Mouse (Mus musculus) embryonic stem cell, embryonic (primary cell): ENCODE data around the gene Rundc3b.

ENCODE experiments used
- CTCF ChIA-PET, 4 experiments: fragments of 300-600 bp in 2 of 4; fragments of 350-600 bp in 2 of 4; sonication (Branson Sonifier 250); formaldehyde crosslinking; loops; one replicate each; lab custom pipeline; 2022; ENCODE audit warnings: inconsistent platforms in 2 of 4; lab: Charles Lee
- POLR2A ChIA-PET, 4 experiments: fragments of 300-600 bp in 2 of 4; fragments of 350-600 bp in 2 of 4; sonication (Branson Sonifier 250); formaldehyde crosslinking; loops; one replicate each; lab custom pipeline; 2022; ENCODE audit warnings: antibody characterized with exemption in 4 of 4, inconsistent platforms in 1 of 4; lab: Charles Lee

Rundc3b gene

DNA sequence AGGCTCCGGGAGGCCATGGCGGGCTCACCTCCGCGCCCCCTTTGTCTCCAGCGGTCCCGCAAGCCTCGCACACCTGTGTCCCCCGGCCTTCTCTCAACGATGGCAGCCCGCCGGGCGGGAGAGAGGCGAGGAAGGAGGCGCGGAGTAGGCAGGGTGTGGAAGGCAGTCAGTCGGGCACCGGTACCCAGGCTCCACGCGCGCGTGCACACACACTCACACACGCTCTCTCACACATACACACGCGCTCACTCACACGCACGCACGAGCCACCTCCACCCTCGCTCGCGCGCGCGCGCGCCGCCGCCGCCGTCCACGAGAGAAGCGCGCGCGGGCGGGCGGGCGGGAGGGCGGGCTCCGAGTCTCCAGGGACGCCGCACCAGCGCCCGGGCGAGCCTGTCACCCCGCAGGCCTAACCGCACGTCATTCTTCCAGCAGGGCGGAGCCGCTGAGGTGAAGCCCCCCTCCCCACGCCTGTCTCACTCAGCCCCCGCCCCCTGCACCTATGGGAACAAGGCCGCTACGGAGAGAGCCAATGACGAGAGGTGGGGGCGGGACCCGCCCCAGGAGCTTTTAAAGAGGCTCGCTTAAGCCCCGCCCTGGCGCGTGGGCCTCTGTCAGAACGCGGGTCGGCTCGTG, at the start of gene Rundc3b:
TSS of gene Rundc3b (minus strand) at position 357 of the 636 bp plus-strand sequence.
- ChIA-PET CTCF (interaction anchor here in 3 of 4 experiments (0.6 kb wide), 3 partner anchors 28 to 465 kb away, joined by 3 read pairs; no protein-coding TSS in a partner anchor), POLR2A (interaction anchor here in 3 of 4 experiments (0.5 to 2.0 kb wide), 9 partner anchors 9 to 271 kb away, joined by 3 to 6 read pairs (median 3); partner anchors contain the start of genes Abcb1a (in 1 of the 3) and Abcb4 (in 1 of the 3))

- ChIA-PET POLR2A (no interaction called here), CTCF (no interaction called here)
Observed at GRCm38 (mm10) chr5:8669606-8670005, 46.9 kb upstream of the Rundc3b start.

DNA sequence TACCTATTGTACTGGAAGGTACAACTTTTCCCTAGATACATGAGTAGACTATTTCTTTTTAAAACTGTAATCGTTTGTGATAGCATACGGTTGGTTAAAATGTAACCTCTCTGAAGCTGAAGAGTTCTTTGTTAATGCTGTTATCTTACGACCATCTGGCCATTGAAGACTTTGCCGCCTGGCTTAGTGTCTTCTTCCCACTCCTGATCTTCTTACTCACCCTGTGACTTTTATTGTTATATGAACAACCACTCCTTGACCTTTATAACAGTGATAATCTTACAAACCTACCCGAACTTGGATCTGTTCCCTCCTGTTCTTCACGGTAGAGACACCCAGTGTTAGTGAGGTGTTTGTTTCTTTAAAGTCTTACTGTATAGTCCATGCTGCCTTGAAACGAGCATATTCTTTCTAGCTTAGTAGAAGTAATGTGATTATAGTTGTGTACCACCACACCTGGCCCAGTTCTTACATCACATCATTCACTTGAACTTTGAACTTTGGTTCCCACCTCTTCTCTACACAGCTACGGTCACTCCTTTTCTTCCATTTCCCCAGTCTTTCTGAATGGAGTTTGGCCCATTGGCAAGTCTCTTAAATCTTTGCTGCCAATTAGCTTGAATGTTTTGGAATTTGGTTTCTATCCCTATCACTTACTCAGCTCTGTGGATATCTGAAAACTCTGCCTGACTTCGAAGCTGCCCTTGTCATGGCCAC, 45.2 kb upstream of the Rundc3b start:
- ChIA-PET CTCF (no interaction called here), POLR2A (interaction anchor here in 1 of 4 experiments (0.6 kb wide), 1 partner anchor 324 kb away, joined by 4 read pairs; no protein-coding TSS in a partner anchor)

DNA sequence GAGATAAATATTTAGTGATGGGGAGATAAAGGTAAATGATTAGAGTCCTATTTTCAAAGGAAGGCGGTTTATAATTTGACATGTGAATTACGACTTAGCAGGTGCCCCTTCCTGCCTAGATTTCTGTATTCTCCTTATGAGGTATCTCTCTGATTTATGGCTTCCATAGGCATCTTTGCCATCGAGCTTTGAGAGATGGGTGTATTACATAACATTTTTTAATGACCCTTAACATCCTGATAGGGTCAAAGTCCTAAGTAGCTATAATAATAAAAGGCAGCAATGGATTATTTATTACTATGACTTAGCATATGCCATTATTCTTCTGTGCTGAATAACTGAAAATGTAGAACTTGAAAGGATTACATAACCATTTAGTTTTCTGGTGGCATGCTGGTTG, 41.9 kb upstream of the Rundc3b start:
- ChIA-PET CTCF (no interaction called here), POLR2A (no interaction called here)

- ChIA-PET POLR2A (interaction anchor here in 2 of 4 experiments (0.6 to 1.2 kb wide), 6 partner anchors 10 to 190 kb away, joined by 3 to 10 read pairs (median 4); partner anchors contain the start of gene Abcb1b (in 2 of the 2)), CTCF (interaction anchor here in 1 of 4 experiments (1.4 kb wide), 1 partner anchor 10 kb away, joined by 3 read pairs; no protein-coding TSS in a partner anchor)
Observed at GRCm38 (mm10) chr5:8660738-8661151, 38.0 kb upstream of the Rundc3b start.

- CTCF ChIA-PET: interaction anchor here in 1 of 4 experiments (1.4 kb wide), 1 partner anchor 9 kb away, joined by 3 read pairs; no protein-coding TSS in a partner anchor
Observed at GRCm38 (mm10) chr5:8659911-8660737, 37.4 kb upstream of the Rundc3b start, which contains the start of gene Abcb1a. Gene Abcb1a (plus strand): TSS chr5:8660077.

DNA sequence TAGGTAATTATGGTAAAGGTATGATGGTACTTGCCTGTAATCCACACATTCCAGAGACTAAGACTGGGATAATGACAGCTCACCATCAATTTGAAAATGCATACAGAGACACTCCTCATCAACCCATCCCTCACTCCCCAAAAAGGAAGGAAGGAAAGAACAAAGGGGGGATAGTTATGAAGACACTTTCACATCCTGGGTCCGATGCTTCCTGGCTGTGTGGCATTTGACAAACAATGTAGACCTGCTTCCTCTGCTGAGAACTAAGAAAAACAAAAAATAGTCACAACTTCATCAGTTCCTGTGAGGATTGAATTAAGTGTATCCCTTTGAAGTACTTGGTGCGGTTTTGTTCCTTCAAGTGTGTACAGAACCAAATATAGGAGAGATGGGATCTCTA, 29.3 kb upstream of the Rundc3b start:
- POLR2A ChIA-PET: no interaction called here
- CTCF ChIA-PET: no interaction called here

More at GRCm38 (mm10) chr5:8659911-8660737, 37.4 kb upstream of the Rundc3b start, which contains the start of gene Abcb1a:
- POLR2A ChIA-PET: interaction anchor here in 2 of 4 experiments (0.5 to 1.2 kb wide), 8 partner anchors 10 to 191 kb away, joined by 3 to 10 read pairs (median 4); partner anchors contain the start of genes Abcb1b (in 2 of the 2) and Rundc3b (in 1 of the 2)

- ChIA-PET POLR2A (interaction anchor here in 1 of 4 experiments (1.1 kb wide), 1 partner anchor 218 kb away, joined by 3 read pairs; no protein-coding TSS in a partner anchor), CTCF (no interaction called here)
Observed at GRCm38 (mm10) chr5:8648774-8649173, 26.0 kb upstream of the Rundc3b start.

DNA sequence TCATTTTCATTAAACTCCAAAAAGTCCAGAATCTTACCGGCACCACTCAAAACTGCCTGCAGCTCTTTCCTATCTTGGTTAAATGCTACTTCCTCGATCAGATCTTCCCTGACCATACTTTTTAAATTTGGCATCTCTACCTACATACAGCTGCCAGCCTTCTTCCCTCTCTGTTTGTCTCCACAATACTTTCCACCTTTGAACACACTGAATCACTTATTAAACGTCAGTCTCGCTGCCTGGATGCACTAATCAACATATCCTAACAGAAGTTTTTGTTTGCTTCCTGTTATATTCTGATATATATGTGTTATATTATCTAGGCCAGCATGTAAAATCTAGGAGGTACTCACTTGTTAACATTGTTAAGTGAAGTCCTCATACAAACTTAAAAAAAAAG, 25.5 kb upstream of the Rundc3b start:
- POLR2A ChIA-PET: interaction anchor here in 2 of 4 experiments (0.6 to 1.1 kb wide), 2 partner anchors 26 to 218 kb away, joined by 3 read pairs; no protein-coding TSS in a partner anchor
- CTCF ChIA-PET: no interaction called here

GRCm38 (mm10) chr5:8634489-8634975, 11.8 kb upstream of the Rundc3b start:
- ChIA-PET CTCF (no interaction called here), POLR2A (no interaction called here)

DNA sequence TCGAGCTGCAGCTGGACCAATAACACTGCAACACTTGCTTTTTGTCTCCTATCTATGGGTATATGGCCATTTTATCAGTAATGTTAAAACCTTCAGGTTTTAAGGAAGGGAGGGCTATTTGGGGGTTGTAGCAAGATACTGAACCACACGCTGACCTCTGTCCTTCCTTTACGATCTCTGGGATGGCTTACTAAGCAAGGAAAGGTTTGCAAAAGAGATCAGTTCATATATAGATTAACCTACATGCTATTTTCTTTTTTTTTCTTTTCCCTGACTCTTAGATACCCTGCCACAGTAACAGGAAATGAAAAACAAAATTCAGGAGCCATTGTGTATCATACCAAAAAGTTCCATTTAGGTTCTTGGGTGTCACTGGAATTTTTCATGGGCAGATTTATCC, 10.1 kb upstream of the Rundc3b start:
- CTCF ChIA-PET: no interaction called here
- POLR2A ChIA-PET: no interaction called here

- ChIA-PET CTCF (no interaction called here), POLR2A (interaction anchor here (0.5 to 2.0 kb wide), 6 partner anchors 8 to 291 kb away, joined by 3 to 6 read pairs (median 3); partner anchors contain the start of gene Abcb4 (in 1 of the 4))
Observed at GRCm38 (mm10) chr5:8622071-8622595, 619 bp downstream of the Rundc3b start.

DNA sequence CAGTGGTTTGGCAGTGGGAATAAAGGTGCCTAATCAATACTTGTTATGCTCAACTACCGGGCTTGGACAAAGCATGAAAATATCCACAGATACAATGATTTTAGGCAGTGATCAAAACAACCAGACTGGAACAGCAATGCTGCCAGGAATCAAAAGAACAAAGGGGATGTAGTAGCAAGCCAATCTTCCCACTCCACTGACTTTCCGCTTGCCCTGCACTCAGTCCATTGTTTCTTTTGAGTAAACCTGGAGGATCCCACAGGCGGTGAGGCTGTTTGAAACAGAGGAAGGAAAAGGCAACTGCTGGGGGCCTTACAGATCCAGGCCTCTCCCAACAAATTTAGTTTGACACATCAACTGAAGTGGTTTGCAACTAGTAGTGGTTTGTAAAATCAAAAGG, 51.6 kb downstream of the Rundc3b start:
- POLR2A ChIA-PET: no interaction called here
- CTCF ChIA-PET: no interaction called here

DNA sequence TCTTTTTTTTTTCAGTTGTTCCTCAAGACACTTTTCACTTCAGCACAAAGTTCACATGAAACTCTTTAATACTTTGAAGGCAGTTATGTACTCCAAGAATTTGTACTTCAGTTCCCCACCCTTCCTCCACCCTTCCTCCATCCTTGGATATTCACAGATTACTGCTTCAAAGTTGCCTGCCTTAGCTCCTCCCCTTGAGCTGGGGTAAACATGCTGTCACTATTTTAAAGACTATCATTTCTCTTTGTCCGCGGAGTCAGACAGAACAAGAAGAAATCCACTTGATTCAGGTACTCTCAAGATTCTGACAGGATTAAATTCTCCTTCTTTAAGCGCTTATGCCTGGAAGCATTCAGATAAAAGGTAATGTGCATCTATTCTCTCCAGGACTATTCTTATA, 55.9 kb downstream of the Rundc3b start:
- ChIA-PET POLR2A (no interaction called here), CTCF (no interaction called here)

DNA sequence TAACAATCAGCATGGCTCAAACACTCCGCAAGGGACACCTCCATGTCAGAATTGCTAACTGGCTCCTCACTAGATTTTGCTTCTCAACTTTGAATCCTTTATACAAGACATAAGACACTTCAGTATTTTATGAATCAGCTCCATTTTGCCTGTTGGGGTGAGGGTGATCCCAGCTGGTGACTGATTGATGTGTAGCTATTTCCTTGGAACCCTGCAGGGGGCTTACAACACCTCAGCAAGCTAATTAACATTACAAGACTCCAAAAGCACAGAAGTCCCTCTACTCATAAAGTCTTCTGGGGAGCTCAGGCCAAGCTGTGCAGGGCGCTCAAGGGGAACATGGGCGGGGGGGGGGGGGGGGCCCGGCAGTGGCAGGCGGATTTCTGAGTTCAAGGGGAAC, 78.2 kb downstream of the Rundc3b start:
- CTCF ChIA-PET: interaction anchor here in 1 of 4 experiments (0.5 kb wide), 1 partner anchor 24 kb away, joined by 4 read pairs; no protein-coding TSS in a partner anchor
- POLR2A ChIA-PET: interaction anchor here in 2 of 4 experiments (0.6 to 1.5 kb wide), 7 partner anchors 19 to 740 kb away, joined by 3 to 5 read pairs (median 3); no protein-coding TSS in a partner anchor

- POLR2A ChIA-PET: no interaction called here
- CTCF ChIA-PET: no interaction called here
Observed at GRCm38 (mm10) chr5:8542631-8543207, 80.0 kb downstream of the Rundc3b start.

DNA sequence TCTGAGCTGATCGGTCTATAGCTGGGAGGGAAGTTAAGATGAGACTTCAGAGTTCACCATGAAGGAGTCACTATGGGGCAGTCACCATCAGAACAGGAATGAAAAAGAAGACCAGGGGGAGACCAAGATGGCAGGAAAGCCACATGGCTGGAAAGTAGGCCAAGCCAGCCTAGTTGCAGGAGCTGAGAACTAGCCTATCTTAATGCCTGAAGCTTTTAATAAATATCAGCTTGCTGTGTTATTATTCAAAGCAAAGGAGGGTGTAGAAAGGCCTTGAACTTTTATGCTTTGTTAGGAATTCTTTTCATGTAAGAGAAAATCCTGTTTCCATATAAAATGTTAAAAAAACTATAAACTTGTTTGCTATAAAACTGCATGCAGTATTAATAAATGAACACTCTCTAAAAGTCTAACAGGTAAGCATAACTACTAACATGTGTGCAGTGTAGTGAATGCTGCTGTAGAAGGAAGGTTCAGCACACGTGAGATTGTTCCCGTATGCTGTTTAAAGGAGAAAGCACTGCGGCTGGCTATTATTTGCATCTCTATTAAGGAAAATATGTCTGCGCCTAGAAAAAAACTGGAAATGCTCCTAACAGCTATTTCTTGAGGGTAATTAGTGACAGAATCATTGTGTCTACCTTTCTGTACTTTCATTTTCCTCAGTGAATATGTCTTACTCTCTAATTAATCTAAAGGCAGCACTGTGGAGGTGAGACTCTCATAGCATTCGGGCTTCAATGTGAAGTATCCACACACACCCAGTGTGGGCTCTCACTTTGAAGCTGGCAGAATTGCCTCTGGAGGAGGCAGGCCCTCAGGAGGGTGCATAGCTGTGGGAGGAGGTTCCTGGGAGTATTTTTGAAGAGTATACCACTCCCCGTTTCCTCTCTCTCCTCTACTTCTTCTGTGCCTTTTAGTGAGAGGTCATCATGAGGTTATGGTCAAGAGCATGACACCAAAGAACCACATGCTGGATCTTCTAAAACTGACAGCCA, 81.3 kb downstream of the Rundc3b start:
- CTCF ChIA-PET: no interaction called here
- POLR2A ChIA-PET: no interaction called here
